In genomic region chr7:111121522-111121921, GRCm38 (mm10) we compare ENCODE assay signal across 8 mouse cellular contexts. TPM values are rescaled to one million over a fixed set of nuclear protein-coding genes. Genes with fewer than 3 reads are reported as not detected.
A peak's percentile ranks its signal among the peaks of the same experiment; 100 is the strongest.
DNase-seq lines count a peak whose midpoint lies in the region; ATAC-seq lines count a peak whose summit lies in the region.

No protein-coding gene starts in this region.

- no peaks in the 10 kb centered on the region; the same call in 1 of the 2 replicates for H3K36me3 ChIP-seq in neural tube, embryonic 11.5 days (ENCODE audit: control insufficient read depth, insufficient read depth, low read length)
- H3K36me3 ChIP-seq in hindbrain, embryonic 10.5 days, result peaks cover 20% of the 10 kb centered on the region
- H3K36me3 ChIP-seq in limb, embryonic 10.5 days, result 0 out of 2 replicates have a peak, but pooled peaks cover 5% of the 10 kb centered on the region
- no peaks in the 10 kb centered on the region for H3K36me3 ChIP-seq in neural tube, embryonic 12.5 days

- peak overlapping the region; percentile 71 for H3K4me3 ChIP-seq in neural tube, embryonic 11.5 days (ENCODE audit: low read depth, low read length)
- H3K4me3 ChIP-seq in hindbrain, embryonic 10.5 days, result peak overlapping the region; percentile 73
- peak overlapping the region; percentile 69 for H3K4me3 ChIP-seq in limb, embryonic 10.5 days
- peak overlapping the region; percentile 54 for H3K4me3 ChIP-seq in neural tube, embryonic 12.5 days

- peak; percentile 16 for DNase-seq in CD4-positive, CD25-positive, alpha-beta regulatory T cell, adult 2 months (ENCODE audit: low read depth, low spot score)
- DNase-seq in neural tube, embryonic 11.5 days (ENCODE audit: low spot score), result no peak
- no peak for DNase-seq in neural tube, embryonic 10.5 days (ENCODE audit: extremely low spot score, low spot score)
- no peak for DNase-seq in hindbrain, embryonic 10.5 days (ENCODE audit: low spot score)
- peak; percentile 44 for DNase-seq in limb, embryonic 10.5 days (ENCODE audit: low spot score)
- no peak for DNase-seq in spleen, postnatal 14 days (ENCODE audit: low spot score in 2 of 2)

- no peaks in the 10 kb centered on the region for H3K9me3 ChIP-seq in neural tube, embryonic 11.5 days (ENCODE audit: control insufficient read depth, low read length)
- H3K9me3 ChIP-seq in hindbrain, embryonic 10.5 days, result no peaks in the 10 kb centered on the region
- H3K9me3 ChIP-seq in limb, embryonic 10.5 days (replicated peaks), result no peaks in the 10 kb centered on the region
- no peaks in the 10 kb centered on the region for H3K9me3 ChIP-seq in neural tube, embryonic 12.5 days

- no peaks in the 10 kb centered on the region for H3K27me3 ChIP-seq in neural tube, embryonic 11.5 days (ENCODE audit: control insufficient read depth, insufficient read depth, low read length)
- H3K27me3 ChIP-seq in hindbrain, embryonic 10.5 days (ENCODE audit: insufficient read depth, poor library complexity, severe bottlenecking), result no peaks in the 10 kb centered on the region
- H3K27me3 ChIP-seq in limb, embryonic 10.5 days (ENCODE audit: low read depth, poor library complexity, severe bottlenecking), result no peaks in the 10 kb centered on the region
- no peaks in the 10 kb centered on the region for H3K27me3 ChIP-seq in neural tube, embryonic 12.5 days (replicated peaks)

- no peak for ATAC-seq in CD4-positive, CD25-positive, alpha-beta regulatory T cell, adult 4 months
- no peak for ATAC-seq in neural tube, embryonic 11.5 days (ENCODE audit: insufficient read depth, low FRiP score, low TSS enrichment)
- ATAC-seq in neural tube, embryonic 12.5 days (ENCODE audit: low FRiP score, low read depth), result no peak

- peak overlapping the region; percentile 91 for H3K9ac ChIP-seq in neural tube, embryonic 11.5 days (ENCODE audit: low read length)
- H3K9ac ChIP-seq in neural tube, embryonic 12.5 days, result peak overlapping the region; percentile 74

- peak overlapping the region; percentile 80 for H3K4me2 ChIP-seq in neural tube, embryonic 11.5 days (ENCODE audit: low read depth)
- H3K4me2 ChIP-seq in neural tube, embryonic 12.5 days (replicated peaks), result peak overlapping the region; percentile 81

- 44% methylated on average over 9 of the region's 9 CpGs for WGBS in neural tube, embryonic 11.5 days
- WGBS in hindbrain, embryonic 10.5 days, result 57% methylated on average over 9 of the region's 9 CpGs
- WGBS in limb, embryonic 10.5 days, result 61% methylated on average over 9 of the region's 9 CpGs
- WGBS in neural tube, embryonic 12.5 days, result 33% methylated on average over 9 of the region's 9 CpGs

- peaks cover 10% of the 10 kb centered on the region; the same call in 1 of the 2 replicates for H3K4me1 ChIP-seq in neural tube, embryonic 11.5 days (ENCODE audit: control insufficient read depth, insufficient read depth, low read length)
- peaks cover 19% of the 10 kb centered on the region for H3K4me1 ChIP-seq in hindbrain, embryonic 10.5 days (replicated peaks)
- peaks cover 15% of the 10 kb centered on the region for H3K4me1 ChIP-seq in limb, embryonic 10.5 days
- H3K4me1 ChIP-seq in neural tube, embryonic 12.5 days, result no peaks in the 10 kb centered on the region

- peak overlapping the region; percentile 98 for H3K27ac ChIP-seq in neural tube, embryonic 11.5 days (ENCODE audit: low read depth, low read length)
- peak overlapping the region; percentile 99 for H3K27ac ChIP-seq in hindbrain, embryonic 10.5 days
- H3K27ac ChIP-seq in limb, embryonic 10.5 days, result peak overlapping the region; percentile 97
- peak overlapping the region; percentile 96 for H3K27ac ChIP-seq in neural tube, embryonic 12.5 days

RNA-seq across cellular contexts. Expression of gene Eif4g2, which starts 38.7 kb away (rescaled TPM):
- polyA plus RNA-seq in CD4-positive, CD25-positive, alpha-beta regulatory T cell, adult 4 months (2017; shearing (Covaris generic)), result 100 to 1,000 TPM; 830 to 908 TPM
- 2,074 and 2,084 TPM in 2 replicates for polyA plus RNA-seq in neural tube, embryonic 11.5 days (2014; fragmentation: Nextera tagmentation; extraction: Ambion mirVana)
- 1,372 and 1,373 TPM in 2 replicates for polyA plus RNA-seq in hindbrain, embryonic 10.5 days (2016; fragmentation: Nextera tagmentation; extraction: Ambion mirVana)
- 1,318 and 1,349 TPM in 2 replicates for polyA plus RNA-seq in limb, embryonic 10.5 days (2016; fragmentation: Nextera tagmentation; extraction: Ambion mirVana)
- polyA plus RNA-seq in neural tube, embryonic 12.5 days (2016; fragmentation: Nextera tagmentation; extraction: Ambion mirVana), result 1,399 and 1,519 TPM in 2 replicates

Comparison
In these comparisons a context has a peak if more than half of its experiments do, and no peak if none do; other contexts are left out.
1. DNase-seq: peak in CD4-positive, CD25-positive, alpha-beta regulatory T cell, adult 2 months (single experiment) and limb, embryonic 10.5 days (single experiment); none in neural tube, embryonic 11.5 days (single experiment), neural tube, embryonic 10.5 days (single experiment), hindbrain, embryonic 10.5 days (single experiment) and spleen, postnatal 14 days (0 of 2).
2. Peak in every context shown above with its lines, with median percentiles within 50 percentile points of each other: H3K27ac ChIP-seq and H3K4me3 ChIP-seq.